Mouse (Mus musculus) right cerebral cortex, postnatal 4 days (tissue): ENCODE results near the gene Tmprss12.
"Not testable (repeated sequence)": the region's sequence is repeated elsewhere in the genome, so short reads cannot be mapped to it uniquely, and the experiment has no call there.

ENCODE experiments used
- DNase-seq: peaks from one replicate; pipeline ENCODE4 v3.0.0-alpha.2; 2022

The Tmprss12 gene

GRCm38 (mm10) chr15:100325235-100325634, 44.6 kb downstream of the Tmprss12 start:
- DNase-seq, result no peak

- DNase-seq, result not testable (repeated sequence)
Observed at GRCm38 (mm10) chr15:100328089-100328488, 47.5 kb downstream of the Tmprss12 start.

- DNase-seq, result not testable (repeated sequence)
Observed at GRCm38 (mm10) chr15:100329336-100329735, 48.7 kb downstream of the Tmprss12 start.

- DNase-seq, result no peak
Observed at GRCm38 (mm10) chr15:100330739-100331138, 50.1 kb downstream of the Tmprss12 start.

- not testable (repeated sequence) for DNase-seq
Observed at GRCm38 (mm10) chr15:100332077-100332961, 51.7 kb downstream of the Tmprss12 start.

GRCm38 (mm10) chr15:100334629-100335028, 54.0 kb downstream of the Tmprss12 start, which contains the start of gene Mettl7a3:
Mettl7a3 (plus strand) TSS chr15:100334929.
- DNase-seq, result no peak

GRCm38 (mm10) chr15:100337328-100337727, 56.7 kb downstream of the Tmprss12 start:
- DNase-seq, result not testable (repeated sequence)

GRCm38 (mm10) chr15:100337847-100338246, 57.2 kb downstream of the Tmprss12 start:
- DNase-seq, result peak; percentile 37

GRCm38 (mm10) chr15:100341314-100341980, 60.8 kb downstream of the Tmprss12 start:
- not testable (repeated sequence) for DNase-seq
